Mouse (Mus musculus) limb, embryonic 14.5 days (tissue): ENCODE measurements around the gene Tfb1m. TPM values are rescaled to one million over a fixed set of nuclear protein-coding genes. Genes with fewer than 3 reads are reported as not detected.

ENCODE experiments used
- ATAC-seq: fragments of 200-750 bp; cut with Nextera tagmentation; 2 replicates; pipeline ENCODE4 v1.8.0; 2017; ENCODE audit warnings: low read depth, moderate number of reproducible peaks, moderate TSS enrichment; ENCODE audit not compliant: low FRiP score
- DNase-seq: peaks from one replicate; pipeline ENCODE4 v3.0.0-alpha.2; 2015; ENCODE audit warnings: low spot score
- H3K27ac ChIP-seq: fragments of 300-500 bp; sonication (generic); replicated peaks from 2 replicates; pipeline ENCODE4 v1.5.1; 2014; ENCODE audit warnings: low read depth, mild to moderate bottlenecking, low read length, moderate library complexity, mixed read lengths
- H3K27me3 ChIP-seq: fragments of 300-500 bp; sonication (generic); 2 replicates; pipeline ENCODE4 v1.6.1; 2014; ENCODE audit warnings: low read length, mixed read lengths; ENCODE audit not compliant: control insufficient read depth, insufficient read depth
- H3K36me3 ChIP-seq: fragments of 300-500 bp; sonication (generic); 2 replicates; pipeline ENCODE4 v1.6.1; 2014; ENCODE audit warnings: mild to moderate bottlenecking, low read length, moderate library complexity, mixed read lengths; ENCODE audit not compliant: control insufficient read depth, insufficient read depth
- H3K4me1 ChIP-seq: fragments of 300-500 bp; sonication (generic); 2 replicates; pipeline ENCODE4 v1.6.1; 2014; ENCODE audit warnings: antibody characterized with exemption, low read length, mixed read lengths; ENCODE audit not compliant: control insufficient read depth, insufficient read depth
- H3K4me2 ChIP-seq: fragments of 300-500 bp; sonication (generic); replicated peaks from 2 replicates; pipeline ENCODE4 v1.6.1; 2014; ENCODE audit warnings: low read depth, mild to moderate bottlenecking, low read length, moderate library complexity; ENCODE audit not compliant: severe bottlenecking
- H3K4me3 ChIP-seq: fragments of 300-500 bp; sonication (generic); replicated peaks from 2 replicates; pipeline ENCODE4 v1.5.1; 2014; ENCODE audit warnings: low read length
- H3K9ac ChIP-seq: fragments of 300-500 bp; sonication (generic); 2 replicates; pipeline ENCODE4 v1.6.1; 2014; ENCODE audit warnings: mild to moderate bottlenecking, low read depth, low read length, moderate library complexity; ENCODE audit not compliant: severe bottlenecking
- H3K9me3 ChIP-seq: fragments of 300-500 bp; sonication (generic); 2 replicates; pipeline ENCODE4 v1.6.1; 2016; ENCODE audit warnings: low read length; ENCODE audit not compliant: control insufficient read depth
- POLR2A ChIP-seq: fragments of 200-500 bp; IDR thresholded peaks from 2 replicates; pipeline ENCODE4 v1.8.0; 2012; ENCODE audit warnings: inconsistent platforms, mild to moderate bottlenecking, moderate library complexity, borderline replicate concordance; ENCODE audit not compliant: insufficient read depth, insufficient read length; ENCODE audit errors: extremely low read depth
- WGBS: fragments of 180-500 bp; shearing (Covaris S2); extraction: QIAGEN DNeasy Blood & Tissue Kit; methylation state at CpG from one replicate; pipeline ENCODE4 v1.1.7; 2014; 5-methylcytosine and 5-hydroxymethylcytosine counted together
- polyA plus RNA-seq, 2 experiments: library from polyadenylated mRNA; depleted of rRNA in 1 of 2; stranded (reverse) in 1 of 2; unstranded in 1 of 2; fragments of >200 nt; fragmentation: Nextera tagmentation in 1 of 2; extraction: Ambion mirVana in 1 of 2; gene quantifications; 2 replicates each; pipeline versions ENCODE4 v1.2.1 to v1.2.3; 2012 to 2014

The Tfb1m gene
- polyA plus RNA-seq, 2 experiments = 16.3 to 17.2 TPM

DNA sequence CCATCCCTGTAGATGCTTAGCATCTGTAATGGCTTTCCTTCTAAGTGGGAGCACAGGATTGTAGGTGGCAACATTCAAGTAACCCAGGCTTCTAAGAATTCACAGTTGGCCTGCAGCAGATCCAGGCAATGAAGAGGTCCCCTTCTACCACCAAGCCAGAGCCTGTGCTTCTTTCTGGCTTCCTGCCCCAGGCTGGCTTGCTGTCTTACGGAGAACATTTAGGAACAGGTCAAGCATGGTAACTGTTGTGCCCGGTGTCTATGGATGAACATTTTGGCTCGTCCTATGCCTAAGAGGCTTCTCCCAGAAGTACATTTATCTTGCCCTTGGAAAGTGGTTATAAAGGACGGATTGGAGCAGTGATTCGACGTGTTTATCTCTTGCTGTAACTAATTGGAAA is 65.9 kb downstream of the Tfb1m start:
- Histone ChIP-seq H3K4me2 (no peak overlapping the region), H3K9ac (no peak overlapping the region), H3K36me3 (peaks cover 22% of the 10 kb centered on the region), H3K27me3 (no peaks in the 10 kb centered on the region), H3K27ac (no peak overlapping the region), H3K4me3 (no peak overlapping the region), H3K9me3 (no peaks in the 10 kb centered on the region), H3K4me1 (no peaks in the 10 kb centered on the region)
- WGBS = 88% methylated on average over 6 of the region's 6 CpGs
- DNase-seq (no peak), ATAC-seq (no peak)
- no peak for TF ChIP-seq POLR2A

DNA sequence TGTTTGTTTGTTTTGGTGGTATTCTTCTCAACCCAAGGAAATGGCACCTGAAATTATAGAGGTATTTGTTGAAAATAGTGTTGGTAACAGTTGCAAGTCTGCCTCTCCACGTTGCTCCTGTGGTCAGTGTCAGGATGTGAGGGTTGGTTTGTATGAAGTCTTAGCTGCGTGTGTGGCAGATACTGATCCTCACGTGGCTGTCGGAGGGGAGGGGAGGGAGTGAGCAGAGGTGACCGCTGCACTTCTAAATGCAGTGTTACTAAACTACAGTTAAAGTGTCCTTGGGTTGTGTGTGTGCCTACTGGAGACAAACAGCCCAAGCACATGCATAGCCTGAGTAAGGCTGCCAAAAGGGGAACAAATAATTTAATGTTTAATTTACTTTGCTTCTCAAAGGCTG is 66.5 kb downstream of the Tfb1m start:
- H3K4me2 ChIP-seq = no peak overlapping the region
- no peaks in the 10 kb centered on the region for H3K4me1 ChIP-seq
- H3K27me3 ChIP-seq = no peaks in the 10 kb centered on the region
- no peak overlapping the region for H3K27ac ChIP-seq
- H3K9ac ChIP-seq = no peak overlapping the region
- 64% methylated on average over 5 of the region's 5 CpGs for WGBS
- no peaks in the 10 kb centered on the region for H3K9me3 ChIP-seq
- TF ChIP-seq POLR2A = no peak
- no peak overlapping the region for H3K4me3 ChIP-seq
- DNase-seq = no peak
- no peak for ATAC-seq
- H3K36me3 ChIP-seq = peaks cover 28% of the 10 kb centered on the region

DNA sequence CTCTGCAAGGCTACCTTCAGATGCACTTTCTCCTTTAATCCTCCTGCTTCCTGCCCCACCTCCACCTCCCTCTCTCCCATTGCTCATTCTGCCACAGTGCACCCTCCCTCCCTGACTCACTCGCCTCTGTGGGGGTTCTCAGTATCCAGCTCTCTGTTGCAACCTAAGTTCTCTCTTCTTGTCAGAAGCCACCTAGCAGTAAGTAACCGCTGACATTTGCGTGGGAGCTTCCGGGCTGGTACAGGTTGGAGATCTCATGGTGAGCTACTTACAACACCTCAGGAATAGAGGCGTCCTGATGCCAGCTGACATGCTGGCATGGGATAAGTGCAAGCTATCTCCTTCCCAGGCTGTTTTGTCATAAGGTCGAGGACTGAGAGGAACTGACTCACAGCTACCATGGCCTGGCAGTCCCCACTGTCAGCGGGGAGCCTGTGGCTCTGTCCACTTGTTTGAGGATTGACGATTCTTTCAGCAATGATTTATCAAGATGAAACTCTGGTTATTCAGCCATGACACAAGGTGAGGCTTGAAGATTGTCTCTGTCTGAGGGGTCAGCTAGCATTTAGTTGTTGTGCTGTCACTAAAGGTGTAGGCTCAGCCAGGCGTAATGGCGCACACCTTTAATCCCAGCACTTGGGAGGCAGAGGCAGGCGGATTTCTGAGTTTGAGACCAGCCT is 67.2 kb downstream of the Tfb1m start:
- TF ChIP-seq POLR2A = no peak
- H3K27ac ChIP-seq = no peak overlapping the region
- peaks cover 32% of the 10 kb centered on the region for H3K36me3 ChIP-seq
- H3K4me1 ChIP-seq = no peaks in the 10 kb centered on the region
- WGBS = 86% methylated on average over 11 of the region's 11 CpGs
- H3K27me3 ChIP-seq = no peaks in the 10 kb centered on the region
- H3K9ac ChIP-seq = no peak overlapping the region
- ATAC-seq (no peak), DNase-seq (no peak)
- H3K4me2 ChIP-seq = no peak overlapping the region
- no peak overlapping the region for H3K4me3 ChIP-seq
- H3K9me3 ChIP-seq = no peaks in the 10 kb centered on the region

GRCm38 (mm10) chr17:3487721-3488601 is 69.6 kb downstream of the Tfb1m start:
- Histone ChIP-seq H3K4me3 (no peak overlapping the region), H3K27me3 (no peaks in the 10 kb centered on the region), H3K9ac (no peak overlapping the region), H3K27ac (no peak overlapping the region), H3K36me3 (peaks cover 32% of the 10 kb centered on the region), H3K9me3 (no peaks in the 10 kb centered on the region), H3K4me2 (no peak overlapping the region), H3K4me1 (no peaks in the 10 kb centered on the region)
- WGBS = 81% methylated on average over 12 of the region's 12 CpGs
- DNase-seq (no peak), ATAC-seq (no peak)
- TF ChIP-seq POLR2A = no peak

GRCm38 (mm10) chr17:3487211-3487610 is 70.4 kb downstream of the Tfb1m start:
- Histone ChIP-seq H3K36me3 (peaks cover 34% of the 10 kb centered on the region), H3K4me2 (no peak overlapping the region), H3K4me3 (no peak overlapping the region), H3K9ac (no peak overlapping the region), H3K9me3 (no peaks in the 10 kb centered on the region), H3K4me1 (no peaks in the 10 kb centered on the region), H3K27me3 (no peaks in the 10 kb centered on the region), H3K27ac (no peak overlapping the region)
- 92% methylated on average over 4 of the region's 4 CpGs for WGBS
- DNase-seq (no peak), ATAC-seq (no peak)
- no peak for TF ChIP-seq POLR2A
